Mouse (Mus musculus) forebrain, embryonic 11.5 days (tissue): ENCODE measurements around the gene Gm21974. TPM values are rescaled to one million over a fixed set of nuclear protein-coding genes. Genes with fewer than 3 reads are reported as not detected.
A peak's percentile ranks its signal among the peaks of the same experiment; 100 is the strongest.

Experiments used
- ATAC-seq: fragments of 200-750 bp; cut with Nextera tagmentation; replicated peaks from 2 replicates; pipeline ENCODE4 v1.8.0; 2017; ENCODE audit warnings: moderate TSS enrichment; ENCODE audit not compliant: low FRiP score
- DNase-seq: peaks from one replicate; pipeline ENCODE4 v3.0.0-alpha.2; 2017; ENCODE audit warnings: low spot score
- H3K27ac ChIP-seq: fragments of 300-500 bp; sonication (generic); 2 replicates; pipeline ENCODE4 v1.5.1; 2014; ENCODE audit warnings: low read depth, low read length
- H3K27me3 ChIP-seq: fragments of 300-500 bp; sonication (generic); 2 replicates; pipeline ENCODE4 v1.6.1; 2014; ENCODE audit warnings: mild to moderate bottlenecking, low read length, mixed read lengths; ENCODE audit not compliant: control insufficient read depth, insufficient read depth
- H3K36me3 ChIP-seq: fragments of 300-500 bp; sonication (generic); 2 replicates; pipeline ENCODE4 v1.6.1; 2014; ENCODE audit warnings: mild to moderate bottlenecking, low read length, moderate library complexity, mixed read lengths; ENCODE audit not compliant: control insufficient read depth, insufficient read depth
- H3K4me1 ChIP-seq: fragments of 300-500 bp; sonication (generic); replicated peaks from 2 replicates; pipeline ENCODE4 v1.6.1; 2014; ENCODE audit warnings: low read length, mixed read lengths; ENCODE audit not compliant: control insufficient read depth, insufficient read depth
- H3K4me2 ChIP-seq: fragments of 300-500 bp; sonication (generic); 2 replicates; pipeline ENCODE4 v1.6.1; 2014; ENCODE audit warnings: low read depth, mild to moderate bottlenecking, low read length, moderate library complexity, mixed read lengths; ENCODE audit not compliant: severe bottlenecking
- H3K4me3 ChIP-seq: fragments of 300-500 bp; sonication (generic); 2 replicates; pipeline ENCODE4 v1.5.1; 2014; ENCODE audit warnings: low read depth, low read length
- H3K9ac ChIP-seq: fragments of 300-500 bp; sonication (generic); 2 replicates; pipeline ENCODE4 v1.6.1; 2014; ENCODE audit warnings: low read length
- H3K9me3 ChIP-seq: fragments of 300-500 bp; sonication (generic); 2 replicates; pipeline ENCODE4 v1.6.1; 2016; ENCODE audit warnings: low read length, mixed read lengths; ENCODE audit not compliant: control insufficient read depth
- WGBS: fragments of 180-500 bp; shearing (Covaris S2); extraction: QIAGEN DNeasy Blood & Tissue Kit; methylation state at CpG from one replicate; pipeline ENCODE4 v1.1.7; 2014; 5-methylcytosine and 5-hydroxymethylcytosine counted together
- polyA plus RNA-seq: library from polyadenylated mRNA; unstranded; fragments of >200 nt; fragmentation: Nextera tagmentation; extraction: Ambion mirVana; gene quantifications from 2 replicates; pipeline ENCODE4 v1.2.1, GENCODE M21; 2014

The Gm21974 gene
- polyA plus RNA-seq, 1 experiment from 2014 or later = not detected

DNA sequence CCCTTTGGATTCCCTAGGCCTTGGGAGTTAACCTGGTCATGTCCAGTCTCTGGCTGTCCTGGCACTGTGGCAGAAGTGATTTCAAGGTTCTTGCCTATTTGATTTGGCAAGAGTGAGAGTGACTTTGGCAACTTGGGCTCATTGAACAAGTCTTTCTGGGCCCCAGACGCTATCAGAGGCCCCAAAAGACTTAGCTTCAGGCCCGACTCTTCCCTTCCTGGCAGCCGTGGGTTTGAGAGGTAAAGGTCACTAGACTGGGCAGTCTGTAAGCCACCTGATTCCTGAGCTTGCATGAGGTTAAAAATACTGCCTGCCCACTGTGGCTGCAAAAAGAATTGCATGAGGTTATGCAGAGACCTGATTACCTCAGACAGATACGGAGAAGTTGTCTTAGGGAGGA, 13.4 kb upstream of the Gm21974 start:
- Histone ChIP-seq H3K27ac (no peak overlapping the region), H3K4me1 (peaks cover 9% of the 10 kb centered on the region), H3K4me3 (no peak overlapping the region), H3K36me3 (peaks cover 13% of the 10 kb centered on the region), H3K27me3 (no peaks in the 10 kb centered on the region), H3K9ac (no peak overlapping the region), H3K9me3 (no peaks in the 10 kb centered on the region), H3K4me2 (no peak overlapping the region)
- ATAC-seq (no peak), DNase-seq (no peak)
- WGBS = 88% methylated on average over 4 of the region's 4 CpGs

GRCm38 (mm10) chr7:127907939-127908338, 12.7 kb upstream of the Gm21974 start:
- H3K4me3 ChIP-seq = no peak overlapping the region
- H3K9me3 ChIP-seq = no peaks in the 10 kb centered on the region
- no peak overlapping the region for H3K9ac ChIP-seq
- no peak overlapping the region for H3K4me2 ChIP-seq
- H3K27ac ChIP-seq = no peak overlapping the region
- peaks cover 7% of the 10 kb centered on the region for H3K4me1 ChIP-seq
- peaks cover 13% of the 10 kb centered on the region for H3K36me3 ChIP-seq
- no peak for DNase-seq
- ATAC-seq = no peak
- 94% methylated on average over 12 of the region's 12 CpGs for WGBS
- H3K27me3 ChIP-seq = no peaks in the 10 kb centered on the region

DNA sequence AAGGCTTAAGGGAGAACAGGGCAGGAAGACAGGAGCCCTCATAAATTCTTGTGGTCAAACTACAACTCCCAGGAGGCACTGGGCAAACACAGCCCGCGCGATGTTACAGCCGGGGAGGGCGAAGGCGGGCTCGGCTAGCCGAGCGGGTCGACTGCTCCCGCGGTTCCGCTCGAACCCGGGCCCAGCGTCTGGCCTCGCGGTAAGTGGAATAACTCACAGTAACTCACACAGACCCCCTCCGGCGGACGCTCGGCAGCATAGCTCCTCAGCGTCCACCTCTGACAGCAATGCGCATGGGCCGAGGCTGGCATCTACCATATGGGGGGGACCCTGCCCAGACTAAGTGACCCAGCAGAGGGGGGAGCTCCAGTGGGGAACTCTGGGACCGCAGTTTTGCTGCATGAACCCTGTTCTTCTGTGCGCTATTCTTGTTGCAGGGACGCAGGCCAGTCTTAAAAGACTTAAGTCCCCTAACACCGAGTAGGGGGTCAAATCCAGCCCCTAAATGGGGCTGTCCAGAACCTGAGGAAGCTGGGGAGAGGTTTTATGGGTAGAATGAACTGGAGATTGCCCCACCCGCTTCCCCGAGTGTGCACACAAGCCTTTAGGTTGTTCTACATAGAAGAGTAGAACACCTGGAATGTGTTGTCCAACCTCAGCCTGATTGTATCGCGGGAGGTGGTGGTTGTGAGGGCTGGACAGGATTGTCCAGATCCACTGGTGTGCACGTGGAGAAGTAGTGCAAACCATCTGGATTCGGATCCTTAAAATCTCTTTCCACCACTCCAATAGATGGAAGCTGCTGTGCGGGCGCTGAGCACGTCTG, 8.9 kb upstream of the Gm21974 start, which contains the start of gene Bckdk:
Gene Bckdk, plus strand, starts transcription at position 112 of the 826 bp plus-strand sequence.
- Histone ChIP-seq H3K27me3 (no peaks in the 10 kb centered on the region), H3K4me3 (peak within 1 kb of the TSS; percentile 71), H3K27ac (peak within 1 kb of the TSS; percentile 63; the same call in 1 of the 2 replicates), H3K4me1 (peaks cover 3% of the 10 kb centered on the region; the same call in 1 of the 2 replicates), H3K4me2 (peak within 1 kb of the TSS; percentile 86), H3K9ac (peak within 1 kb of the TSS; percentile 87), H3K9me3 (no peaks in the 10 kb centered on the region), H3K36me3 (peaks cover 13% of the 10 kb centered on the region)
- ATAC-seq (peak; percentile 93), DNase-seq (peak; percentile 89)
- WGBS = 8% methylated on average over 38 of the region's 38 CpGs

DNA sequence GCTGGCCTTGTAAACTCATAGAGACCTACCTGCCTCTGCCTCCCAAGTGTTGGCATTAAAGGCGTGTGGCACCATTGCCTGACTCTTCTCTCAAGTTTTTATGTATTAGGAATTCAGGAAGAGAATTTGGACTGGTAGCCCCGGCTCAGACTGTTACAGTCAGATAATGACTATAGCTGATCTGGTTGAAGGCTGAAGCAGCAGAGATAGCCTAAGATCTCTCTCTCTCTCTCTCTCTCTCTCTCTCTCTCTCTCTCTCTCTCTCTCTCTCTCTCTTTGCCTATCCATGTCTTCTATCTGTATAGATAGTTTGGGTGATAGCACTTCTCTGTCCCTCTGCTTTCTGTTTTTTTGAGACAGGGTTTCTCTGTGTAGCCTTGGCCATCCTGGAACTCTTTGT, 6.5 kb upstream of the Gm21974 start:
- Histone ChIP-seq H3K9me3 (no peaks in the 10 kb centered on the region), H3K4me3 (no peak overlapping the region), H3K9ac (no peak overlapping the region), H3K27ac (no peak overlapping the region), H3K4me2 (no peak overlapping the region), H3K27me3 (no peaks in the 10 kb centered on the region), H3K4me1 (peaks cover 3% of the 10 kb centered on the region; the same call in 1 of the 2 replicates), H3K36me3 (peaks cover 2% of the 10 kb centered on the region; the same call in 1 of the 2 replicates)
- DNase-seq (no peak), ATAC-seq (no peak)
- WGBS = 90% methylated on average over 2 of the region's 2 CpGs

DNA sequence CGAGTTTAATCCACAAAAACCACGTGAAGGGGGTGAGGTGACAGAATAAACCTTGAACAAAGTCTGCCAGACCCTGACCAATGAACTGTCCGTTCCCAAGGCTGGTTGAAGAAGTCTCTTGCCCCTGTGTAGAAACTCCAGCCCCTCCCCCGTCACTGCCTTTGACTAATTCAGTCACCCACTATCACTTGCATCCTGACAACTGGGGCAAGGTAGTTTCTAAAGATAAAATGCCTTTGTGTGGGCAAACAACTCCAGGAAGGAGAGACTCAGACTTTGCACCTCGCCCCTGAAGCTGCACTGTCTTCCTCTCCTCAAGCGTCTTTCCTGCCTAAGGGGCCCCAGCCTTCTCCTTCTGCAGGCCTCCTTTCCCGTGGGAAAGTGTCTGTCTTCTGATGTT, 4.7 kb upstream of the Gm21974 start:
- Histone ChIP-seq H3K27me3 (no peaks in the 10 kb centered on the region), H3K4me3 (no peak overlapping the region), H3K9me3 (no peaks in the 10 kb centered on the region), H3K4me1 (peaks cover 4% of the 10 kb centered on the region; the same call in 1 of the 2 replicates), H3K4me2 (no peak overlapping the region), H3K9ac (no peak overlapping the region), H3K27ac (no peak overlapping the region), H3K36me3 (no peaks in the 10 kb centered on the region)
- no peak for DNase-seq
- ATAC-seq = no peak
- WGBS = 53% methylated on average over 7 of the region's 7 CpGs

DNA sequence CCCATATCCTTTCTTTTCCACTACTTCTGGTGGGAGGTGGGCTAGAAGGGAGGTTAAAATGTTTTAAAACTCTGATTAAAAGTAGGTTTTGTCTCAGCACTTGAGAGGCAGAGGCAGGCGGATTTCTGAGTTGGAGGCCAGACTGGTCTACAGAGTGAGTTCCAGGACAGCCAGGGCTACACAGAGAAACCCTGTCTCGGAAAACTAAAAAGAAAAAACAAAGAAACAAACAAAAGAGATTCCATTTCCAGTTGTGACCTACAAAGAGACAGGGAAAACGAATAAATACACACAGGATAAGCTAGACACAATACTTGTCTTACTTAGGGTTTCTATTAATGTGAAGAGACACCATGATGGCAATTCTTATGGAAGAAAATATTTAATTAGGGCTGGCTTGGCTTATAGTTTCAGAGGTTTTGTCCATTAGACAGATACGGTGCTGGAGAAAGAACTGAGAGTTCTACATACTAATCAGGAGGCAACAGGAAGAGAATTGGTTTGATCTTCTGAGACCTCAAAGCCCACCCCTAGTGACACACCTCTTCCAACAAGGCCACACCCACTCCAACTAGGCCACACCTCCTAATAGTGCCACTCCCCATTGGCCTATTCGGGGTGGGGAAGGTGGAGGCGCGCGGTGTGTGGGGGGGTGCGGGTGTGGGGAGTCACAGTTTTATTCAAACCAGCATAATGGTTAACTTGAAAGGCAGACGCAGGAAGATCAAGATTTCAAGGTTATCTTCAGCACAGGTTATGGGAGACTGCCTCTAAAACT, 3.1 kb upstream of the Gm21974 start:
- DNase-seq = no peak
- H3K9ac ChIP-seq = no peak overlapping the region
- H3K4me2 ChIP-seq = no peak overlapping the region
- 0 out of 2 replicates have a peak, but pooled peaks cover 6% of the 10 kb centered on the region for H3K4me1 ChIP-seq
- H3K9me3 ChIP-seq = no peaks in the 10 kb centered on the region
- no peaks in the 10 kb centered on the region for H3K36me3 ChIP-seq
- no peak overlapping the region for H3K27ac ChIP-seq
- H3K27me3 ChIP-seq = no peaks in the 10 kb centered on the region
- no peak overlapping the region for H3K4me3 ChIP-seq
- ATAC-seq = no peak
- WGBS = 37% methylated on average over 10 of the region's 10 CpGs

- Histone ChIP-seq H3K9me3 (no peaks in the 10 kb centered on the region), H3K27ac (no peak overlapping the region), H3K9ac (no peak overlapping the region), H3K36me3 (no peaks in the 10 kb centered on the region), H3K4me1 (0 out of 2 replicates have a peak, but pooled peaks cover 6% of the 10 kb centered on the region), H3K4me2 (no peak overlapping the region), H3K4me3 (no peak overlapping the region), H3K27me3 (no peaks in the 10 kb centered on the region)
- DNase-seq (no peak), ATAC-seq (no peak)
- 88% methylated on average over 7 of the region's 7 CpGs for WGBS
Observed at GRCm38 (mm10) chr7:127897542-127897941, 2.3 kb upstream of the Gm21974 start.

GRCm38 (mm10) chr7:127896384-127896783, 1.1 kb upstream of the Gm21974 start:
- H3K4me3 ChIP-seq = no peak overlapping the region
- ATAC-seq = no peak

More at GRCm38 (mm10) chr7:127896384-127896783, 1.1 kb upstream of the Gm21974 start:
- Histone ChIP-seq H3K27me3 (no peaks in the 10 kb centered on the region), H3K36me3 (no peaks in the 10 kb centered on the region), H3K4me2 (no peak overlapping the region), H3K9me3 (no peaks in the 10 kb centered on the region), H3K27ac (no peak overlapping the region), H3K4me1 (0 out of 2 replicates have a peak, but pooled peaks cover 6% of the 10 kb centered on the region), H3K9ac (no peak overlapping the region)
- 60% methylated on average over 13 of the region's 13 CpGs for WGBS
- DNase-seq = peak; percentile 74
